Comparison of ENCODE assay signal across 36 mouse cellular contexts in genomic region chr10:21399622-21400021, GRCm38 (mm10). TPM values are rescaled to one million over a fixed set of nuclear protein-coding genes. Genes with fewer than 3 reads are reported as not detected.
A peak's percentile ranks its signal among the peaks of the same experiment; 100 is the strongest.
DNase-seq lines count a peak whose midpoint lies in the region; ATAC-seq and TF ChIP-seq lines count a peak whose summit lies in the region.
"Had no signal": no experiment of that assay in that cellular context is flagged by ENCODE, and none has a peak within 500 bp of the region (broad histone marks: within the 10 kb centered on the region; RNA-seq: fewer than 3 reads in every experiment).

No protein-coding gene starts in this region.

- H3K4me3 ChIP-seq in heart, embryonic 14.5 days (ENCODE audit: control insufficient read depth in 1 of 2, insufficient read depth in 1 of 2, low read depth in 1 of 2, low read length in 2 of 2): no peak overlapping the region
- no peak overlapping the region for H3K4me3 ChIP-seq in kidney, embryonic 16.5 days (ENCODE audit: low read length)
- H3K4me3 ChIP-seq in embryonic fibroblast, embryonic 13.5 days (ENCODE audit: insufficient read depth, low read length): no peak overlapping the region
- H3K4me3 ChIP-seq: embryonic facial prominence, embryonic 13.5 days; erythroblast, embryonic 14.5 days; gastrocnemius, adult 2 months; hindbrain, embryonic 10.5 days; hindbrain, embryonic 15.5 days; left cerebral cortex, adult 2 months; limb, embryonic 13.5 days; liver, embryonic 13.5 days; neural tube, embryonic 13.5 days had no signal

- H3K9me3 ChIP-seq in heart, embryonic 14.5 days (ENCODE audit: control insufficient read depth, low read length): no peaks in the 10 kb centered on the region
- no peaks in the 10 kb centered on the region for H3K9me3 ChIP-seq in kidney, embryonic 16.5 days (ENCODE audit: low read length)
- H3K9me3 ChIP-seq: embryonic facial prominence, embryonic 13.5 days; G1E; hindbrain, embryonic 10.5 days; hindbrain, embryonic 15.5 days; limb, embryonic 13.5 days; liver, embryonic 13.5 days; neural tube, embryonic 13.5 days had no signal

- H3K27ac ChIP-seq in heart, embryonic 14.5 days (replicated peaks in 1 of 2; ENCODE audit: control insufficient read depth in 1 of 2, insufficient read depth in 1 of 2, low read depth in 2 of 2, low read length in 2 of 2): peak overlapping the region; percentile 84 to 91
- peak overlapping the region; percentile 53; the same call in 1 of the 2 replicates for H3K27ac ChIP-seq in kidney, embryonic 16.5 days (ENCODE audit: low read length)
- peak overlapping the region; percentile 81 for H3K27ac ChIP-seq in embryonic fibroblast, embryonic 13.5 days (ENCODE audit: insufficient read depth, low read length)
- H3K27ac ChIP-seq: embryonic facial prominence, embryonic 13.5 days; gastrocnemius, adult 2 months; hindbrain, embryonic 10.5 days; hindbrain, embryonic 15.5 days; left cerebral cortex, adult 2 months; limb, embryonic 13.5 days; liver, embryonic 13.5 days; neural tube, embryonic 13.5 days; stomach, postnatal 0 days had no signal

- H3K27me3 ChIP-seq in heart, embryonic 14.5 days (ENCODE audit: control insufficient read depth, insufficient read depth, low read length): no peaks in the 10 kb centered on the region
- no peaks in the 10 kb centered on the region for H3K27me3 ChIP-seq in kidney, embryonic 16.5 days (ENCODE audit: insufficient read depth, low read length)
- H3K27me3 ChIP-seq: embryonic facial prominence, embryonic 13.5 days; hindbrain, embryonic 15.5 days; limb, embryonic 13.5 days; liver, embryonic 13.5 days; neural tube, embryonic 13.5 days; Patski had no signal

- WGBS in heart, embryonic 14.5 days: 13% methylated on average over 8 of the region's 8 CpGs
- WGBS in kidney, embryonic 16.5 days: 37% methylated on average over 8 of the region's 8 CpGs

- H3K36me3 ChIP-seq in heart, embryonic 14.5 days (ENCODE audit: control insufficient read depth, insufficient read depth, low read length): no peaks in the 10 kb centered on the region
- H3K36me3 ChIP-seq in kidney, embryonic 16.5 days (ENCODE audit: insufficient read depth, low read length): no peaks in the 10 kb centered on the region
- H3K36me3 ChIP-seq: embryonic facial prominence, embryonic 13.5 days; G1E; hindbrain, embryonic 10.5 days; hindbrain, embryonic 15.5 days; limb, embryonic 13.5 days; liver, embryonic 13.5 days; neural tube, embryonic 13.5 days had no signal

- TF ChIP-seq POLR2A in embryonic fibroblast, embryonic 13.5 days (IDR thresholded peaks at IDR 0.05; ENCODE audit: low read depth, low read length): no peak

- no peak for ATAC-seq in heart, embryonic 14.5 days (ENCODE audit: insufficient number of reproducible peaks, insufficient read depth, low FRiP score, low read depth)
- no peak for ATAC-seq in kidney, embryonic 16.5 days (ENCODE audit: low FRiP score, low TSS enrichment)
- ATAC-seq: forebrain, embryonic 16.5 days; inflammation-experienced regulatory T-cells, adult 6 months; lung, postnatal 0 days; Patski had no signal

- intact Hi-C loops in heart, postnatal 25 days (cut with DNase I): no loop called here
- intact Hi-C loops in heart, postnatal 14 days (cut with DNase I): no loop called here

- H3K9ac ChIP-seq in heart, embryonic 14.5 days (ENCODE audit: low read length): peak overlapping the region; percentile 38; the same call in 1 of the 2 replicates
- H3K9ac ChIP-seq in kidney, embryonic 16.5 days (replicated peaks; ENCODE audit: low read length): no peak overlapping the region
- H3K9ac ChIP-seq: embryonic facial prominence, embryonic 13.5 days; hindbrain, embryonic 15.5 days; limb, embryonic 13.5 days; liver, embryonic 13.5 days; neural tube, embryonic 13.5 days had no signal

- peak overlapping the region; percentile 56 for H3K4me2 ChIP-seq in heart, embryonic 14.5 days (ENCODE audit: low read length)
- H3K4me2 ChIP-seq in kidney, embryonic 16.5 days (replicated peaks; ENCODE audit: low read depth, low read length): no peak overlapping the region
- H3K4me2 ChIP-seq: embryonic facial prominence, embryonic 13.5 days; hindbrain, embryonic 15.5 days; limb, embryonic 13.5 days; liver, embryonic 13.5 days; neural tube, embryonic 13.5 days had no signal

- H3K4me1 ChIP-seq in heart, embryonic 14.5 days (ENCODE audit: control insufficient read depth in 2 of 2, insufficient read depth in 2 of 2, low read length in 2 of 2): peaks cover 20 to 35% of the 10 kb centered on the region in 2 experiments
- H3K4me1 ChIP-seq in kidney, embryonic 16.5 days (ENCODE audit: insufficient read depth, low read length): peaks cover 11% of the 10 kb centered on the region
- peaks cover 11% of the 10 kb centered on the region for H3K4me1 ChIP-seq in embryonic fibroblast, embryonic 13.5 days (ENCODE audit: control insufficient read depth, insufficient read depth, low read length)
- H3K4me1 ChIP-seq: limb, embryonic 13.5 days had no signal

- TF ChIP-seq CTCF in embryonic fibroblast, embryonic 13.5 days (IDR thresholded peaks at IDR 0.05; ENCODE audit: borderline replicate concordance, insufficient read depth, low read length): no peak

- peak; percentile 74 for DNase-seq in heart, adult 11 months
- DNase-seq in heart, postnatal 25 days (ENCODE audit: low spot score): no peak
- DNase-seq in heart, postnatal 14 days: no peak
- DNase-seq in kidney, postnatal 36 days: no peak
- no peak for DNase-seq in layer of hippocampus, postnatal 36 days
- DNase-seq: adrenal gland, postnatal 10 days; cerebellum, adult 11 months; cerebellum, adult 9-10 months; gastrocnemius, adult 2 months; gastrocnemius, postnatal 36 days; kidney, adult 11 months; liver, embryonic 13.5 days; lung, postnatal 4 days; right cerebral cortex, postnatal 4 days; thymus, adult 18-20 months; thymus, postnatal 25 days had no signal

RNA-seq across cellular contexts. Expression of gene Aldh8a1, which starts 22.5 kb away (rescaled TPM):
- total RNA-seq in heart, postnatal 25 days (2021): not detected
- polyA plus RNA-seq in heart, embryonic 14.5 days (2014; fragmentation: Nextera tagmentation; extraction: Ambion mirVana): not detected in 2 replicates
- not detected for total RNA-seq in heart, postnatal 14 days (2021)
- polyA plus RNA-seq in kidney, embryonic 16.5 days (2015; fragmentation: Nextera tagmentation; extraction: Ambion mirVana): 4.5 and 5.1 TPM in 2 replicates
- not detected in 2 replicates for polyA plus RNA-seq in embryonic fibroblast, embryonic 13.5 days (2011; ENCODE audit: insufficient read length, low read depth, missing spikeins)
- under 1 TPM; 0.15 to 0.27 TPM for total RNA-seq in layer of hippocampus, postnatal 36 days (2021)
- total RNA-seq: common myeloid progenitor, adult 5-6 weeks; gastrocnemius, adult 2 months; gastrocnemius, postnatal 36 days; megakaryocyte-erythroid progenitor cell, adult 5-6 weeks had no signal
- polyA plus RNA-seq: embryonic facial prominence, embryonic 13.5 days; erythroblast, embryonic 14.5 days; forebrain, embryonic 11.5 days; forebrain, embryonic 16.5 days; G1E; hindbrain, embryonic 15.5 days; inflammation-experienced regulatory T-cells, adult 6 months; midbrain, postnatal 0 days; neural tube, embryonic 13.5 days had no signal
